Mouse (Mus musculus) kidney, postnatal 36 days (tissue): ENCODE measurements around the gene Ube2t.

Experiments
- DNase-seq, 2 experiments: peaks; one replicate each; pipeline ENCODE4 v3.0.0; 2021 to 2022; ENCODE audit warnings: mixed read lengths in 2 of 2

Ube2t gene

DNA sequence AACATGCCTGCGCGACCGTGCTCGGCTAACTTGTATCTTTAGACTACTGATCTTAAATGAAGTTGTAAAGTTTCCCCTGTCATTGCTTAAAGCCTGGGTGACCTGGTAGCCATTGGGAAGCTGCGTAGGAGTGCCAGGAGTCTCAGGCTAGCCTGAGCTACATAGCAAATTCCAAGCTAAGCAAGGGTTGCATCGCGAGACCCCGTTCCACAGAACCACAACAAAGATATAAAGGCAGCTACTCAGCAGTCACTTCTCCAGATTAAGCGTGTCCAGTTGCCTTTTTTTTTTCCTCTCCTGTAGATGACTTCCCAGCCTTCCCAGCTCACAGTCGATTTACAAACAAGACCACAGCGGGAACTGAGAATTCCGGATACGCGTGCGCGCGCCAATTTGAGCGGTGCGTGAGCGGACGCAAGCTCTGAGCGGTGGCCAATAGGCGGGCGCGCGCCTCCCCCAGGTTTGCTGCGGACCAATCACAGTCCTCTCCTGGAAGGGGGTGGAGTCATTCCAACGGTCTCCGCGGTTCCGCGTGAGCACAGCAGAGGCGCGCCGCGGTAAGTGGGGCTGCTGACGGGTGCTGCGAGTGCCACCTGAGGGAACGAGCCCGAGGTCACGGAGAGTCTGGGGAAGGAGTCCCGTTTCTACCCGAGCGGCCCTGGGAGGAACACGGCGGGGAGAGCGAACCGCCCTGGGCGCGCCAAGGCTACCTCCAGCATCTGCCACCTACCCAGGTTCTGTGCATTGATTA lies at the start of gene Ube2t:
Gene Ube2t, plus strand, starts transcription at position 513 of the 751 bp plus-strand sequence.
- peak; percentile 96 to 97 for DNase-seq

DNA sequence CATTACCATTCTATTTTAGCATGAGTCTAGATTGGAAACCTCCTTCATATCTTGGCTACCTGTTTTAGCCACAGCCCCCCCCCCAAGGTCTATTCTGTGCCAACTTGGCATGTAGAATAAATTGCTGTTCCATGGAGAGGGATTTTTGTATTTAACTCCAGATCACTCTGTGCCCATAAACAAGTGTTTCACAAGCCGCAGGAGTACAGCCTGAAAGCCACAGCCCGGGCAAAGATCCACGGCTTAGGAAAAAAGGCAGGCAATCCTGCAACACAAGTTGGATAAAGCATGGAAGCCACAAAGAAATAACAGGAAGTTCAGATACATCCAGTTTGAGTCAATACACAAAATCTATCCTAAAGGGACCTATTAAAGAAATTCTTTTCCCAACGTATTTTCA lies 48.8 kb upstream of the Ube2t start:
- no peak for DNase-seq

DNA sequence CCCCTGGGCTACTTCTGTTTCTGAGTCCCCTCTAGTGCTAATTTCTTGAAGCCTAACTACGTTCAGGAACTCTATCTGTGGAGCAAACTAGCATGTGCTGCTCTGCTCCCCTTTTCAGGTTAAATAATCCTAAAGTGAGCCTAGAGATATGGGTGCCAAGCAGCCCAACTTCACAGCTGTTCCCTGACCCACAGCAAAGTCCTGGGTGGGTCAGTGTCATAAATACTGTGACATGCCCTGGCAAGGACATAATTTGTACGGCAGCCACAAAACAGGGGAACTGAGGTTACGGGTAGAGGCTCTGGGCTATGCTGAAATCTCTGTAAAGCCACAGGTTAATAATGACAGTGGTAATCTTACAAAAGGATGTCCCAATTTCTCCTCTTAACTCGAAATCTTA lies 46.9 kb upstream of the Ube2t start:
- DNase-seq: no peak

DNA sequence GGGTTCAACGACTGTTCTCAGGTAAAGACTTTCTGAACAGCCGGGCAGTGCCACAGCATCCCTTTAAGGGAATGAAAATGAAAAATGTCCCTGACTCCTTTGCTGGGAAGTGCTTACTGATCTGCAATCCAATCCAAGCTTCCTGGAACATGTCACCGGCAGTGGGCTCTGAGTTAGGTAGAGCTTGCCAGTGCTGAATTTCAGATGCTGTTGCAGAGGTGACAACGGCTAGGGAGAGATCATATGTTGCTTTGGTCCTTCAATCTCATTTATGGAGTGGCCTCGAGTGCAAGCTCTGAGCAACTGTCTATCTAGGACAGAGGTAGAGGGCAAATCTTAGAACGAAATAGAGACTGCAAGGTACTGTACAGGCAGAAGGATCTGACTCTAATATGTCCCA lies 43.4 kb upstream of the Ube2t start:
- no peak for DNase-seq

DNA sequence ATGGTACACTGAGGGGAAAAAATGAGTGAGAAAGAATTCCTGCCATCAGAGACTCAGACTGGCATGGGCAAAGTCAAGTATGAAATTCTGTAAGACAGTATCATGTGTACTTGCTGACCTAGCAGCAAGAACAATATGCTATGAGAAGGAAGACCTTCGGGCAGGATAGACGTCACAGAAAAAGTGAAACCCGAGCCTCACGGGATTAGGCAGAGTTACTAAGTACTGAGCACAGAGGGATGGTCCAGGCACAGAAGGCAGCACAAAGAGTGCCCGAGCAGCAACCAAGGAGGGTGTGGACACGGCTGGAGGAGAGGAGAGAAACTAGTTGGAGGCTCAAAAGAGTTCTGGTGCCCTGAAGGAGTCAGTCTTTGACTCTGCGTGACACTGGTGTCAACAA lies 29.9 kb upstream of the Ube2t start:
- DNase-seq: no peak

DNA sequence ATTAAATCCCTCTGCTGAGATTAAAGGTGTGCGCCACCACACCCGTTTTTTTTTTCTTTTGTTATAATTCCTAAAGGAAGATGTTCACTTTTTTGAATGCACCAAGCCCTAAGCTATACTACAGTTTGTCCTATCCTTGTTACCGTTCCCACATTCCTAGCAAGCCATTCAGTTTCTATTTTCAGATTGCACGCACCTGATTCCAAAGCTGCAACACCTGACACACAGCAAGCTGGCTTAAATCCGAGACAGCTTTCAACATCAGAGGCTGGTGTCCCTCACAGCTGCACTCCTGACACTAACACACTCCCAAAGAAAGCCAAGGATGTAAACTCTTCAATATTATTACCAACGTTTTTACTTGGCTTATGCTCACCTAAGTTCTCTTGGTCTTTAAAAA lies 26.0 kb upstream of the Ube2t start:
- no peak for DNase-seq

DNA sequence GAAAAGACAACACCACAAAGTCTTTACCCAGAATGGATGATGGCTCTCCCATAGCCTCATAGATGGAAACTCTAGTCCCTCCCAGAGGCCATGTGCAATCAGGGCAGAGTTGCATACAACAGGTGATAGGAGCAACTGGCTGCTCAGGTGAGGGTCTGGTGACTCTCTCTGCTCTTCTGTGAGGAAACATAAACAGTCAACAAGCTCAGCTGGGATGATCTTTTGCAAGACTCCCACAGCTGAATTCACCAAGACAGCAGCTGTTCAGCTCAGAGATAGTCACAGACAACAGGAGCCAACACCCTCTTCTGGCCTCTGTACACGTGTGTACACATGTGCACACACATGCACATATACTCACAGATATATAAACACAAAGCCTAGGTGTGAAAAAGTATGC lies 24.1 kb upstream of the Ube2t start:
- DNase-seq: no peak

DNA sequence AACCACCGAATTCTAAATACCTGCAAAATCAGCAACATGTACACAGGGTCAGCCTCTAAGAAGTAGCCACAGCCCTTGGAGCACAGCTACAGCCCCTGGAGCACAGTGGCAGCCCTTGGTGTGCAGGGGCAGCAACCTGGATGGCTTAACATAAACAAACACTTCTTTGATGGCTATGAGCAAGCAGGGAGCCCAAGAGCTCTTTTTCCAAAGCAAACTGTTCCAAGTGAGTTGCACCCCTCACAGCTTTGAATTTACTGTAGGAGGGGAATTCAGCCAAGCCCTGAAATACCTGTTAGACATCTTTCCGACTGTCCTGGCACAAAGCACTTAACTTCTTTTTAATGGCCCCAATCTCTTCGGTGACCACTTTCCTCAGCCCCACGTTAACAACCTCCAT lies 21.5 kb upstream of the Ube2t start:
- DNase-seq: no peak

DNA sequence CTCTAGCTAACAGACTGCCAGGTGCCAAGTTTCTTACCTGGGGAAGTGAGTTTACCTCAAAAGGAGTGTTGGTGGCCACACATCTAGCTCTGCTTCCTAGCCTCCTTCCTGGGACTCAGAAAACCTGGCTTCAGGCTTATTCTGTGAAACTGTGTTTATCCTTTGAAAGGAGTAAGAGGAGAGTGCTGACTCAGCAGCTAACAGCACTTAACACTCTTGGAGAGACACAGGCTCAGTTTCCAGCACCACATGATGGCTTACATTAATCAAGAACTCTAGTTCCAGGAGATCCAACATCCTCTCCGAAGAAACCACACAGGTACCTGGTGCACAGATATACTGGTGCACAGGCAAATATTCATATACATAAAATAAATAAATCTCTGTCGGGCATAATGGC lies 19.5 kb upstream of the Ube2t start:
- DNase-seq: no peak

DNA sequence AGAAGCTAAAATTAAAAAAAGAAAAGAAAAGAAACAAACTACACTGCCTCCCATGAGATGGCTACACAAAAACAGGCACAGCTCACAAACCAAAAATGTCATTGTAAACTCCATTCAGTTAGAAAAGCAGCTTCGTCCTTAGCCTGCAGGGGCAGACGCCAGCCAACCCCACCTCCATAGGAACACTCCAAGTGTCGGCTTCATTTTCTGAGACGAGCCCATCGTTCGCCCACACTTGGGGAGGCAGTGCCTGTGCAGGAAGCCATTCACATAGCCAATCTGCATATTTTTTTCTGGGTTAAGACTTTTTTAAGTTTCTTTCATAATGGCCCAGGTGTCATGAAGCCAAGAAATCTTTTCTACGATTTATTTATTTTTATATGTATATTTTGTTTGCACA lies 14.8 kb upstream of the Ube2t start:
- DNase-seq: no peak

DNA sequence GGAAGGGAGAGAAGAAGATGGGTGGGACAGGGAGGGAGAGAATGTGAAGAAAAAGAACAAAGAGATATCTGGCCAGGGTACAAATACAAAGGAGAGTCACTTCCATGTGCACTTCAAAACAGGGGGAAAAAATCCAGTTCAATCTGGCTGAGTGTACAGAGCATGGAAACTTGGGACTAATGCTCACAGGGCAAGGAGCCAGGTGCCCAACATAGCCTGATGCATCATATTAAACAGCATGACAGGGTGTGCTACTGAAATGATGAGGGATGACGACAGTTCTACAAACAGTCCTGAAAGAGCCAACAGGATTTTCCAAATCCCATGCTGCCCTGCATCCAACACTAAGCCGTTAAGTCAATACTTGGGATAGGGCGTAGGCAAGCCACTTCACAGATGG lies 12.4 kb upstream of the Ube2t start:
- DNase-seq: peak in 1 of 2 experiments; percentile 16

DNA sequence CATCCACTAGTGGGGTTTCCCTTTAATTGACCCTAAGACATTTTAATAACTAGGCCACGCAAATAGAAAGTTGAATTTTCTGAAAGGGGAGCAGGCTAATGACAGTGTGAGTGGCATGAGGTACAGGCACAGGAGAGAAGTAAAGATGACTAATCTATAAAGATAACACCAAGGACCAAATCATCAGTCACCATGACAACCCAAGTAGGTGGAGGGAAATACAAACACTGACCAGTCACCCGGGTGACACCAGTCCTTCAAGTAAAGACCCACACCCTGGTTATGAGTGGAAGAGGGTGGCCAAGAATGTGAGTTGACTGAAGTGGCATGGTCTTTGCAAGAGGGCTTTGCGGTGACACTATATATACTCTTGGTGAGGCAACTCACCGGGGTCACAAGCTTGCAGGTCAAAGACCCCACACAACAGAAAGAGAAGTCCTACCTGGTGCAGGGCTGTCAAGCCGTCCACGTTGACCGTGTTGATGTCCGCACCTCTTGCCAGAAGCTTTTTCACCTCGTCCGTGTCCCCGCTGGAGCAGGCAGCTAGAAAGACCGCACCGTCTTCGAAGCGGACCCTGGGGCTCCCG lies 7.2 kb upstream of the Ube2t start:
- no peak for DNase-seq

DNA sequence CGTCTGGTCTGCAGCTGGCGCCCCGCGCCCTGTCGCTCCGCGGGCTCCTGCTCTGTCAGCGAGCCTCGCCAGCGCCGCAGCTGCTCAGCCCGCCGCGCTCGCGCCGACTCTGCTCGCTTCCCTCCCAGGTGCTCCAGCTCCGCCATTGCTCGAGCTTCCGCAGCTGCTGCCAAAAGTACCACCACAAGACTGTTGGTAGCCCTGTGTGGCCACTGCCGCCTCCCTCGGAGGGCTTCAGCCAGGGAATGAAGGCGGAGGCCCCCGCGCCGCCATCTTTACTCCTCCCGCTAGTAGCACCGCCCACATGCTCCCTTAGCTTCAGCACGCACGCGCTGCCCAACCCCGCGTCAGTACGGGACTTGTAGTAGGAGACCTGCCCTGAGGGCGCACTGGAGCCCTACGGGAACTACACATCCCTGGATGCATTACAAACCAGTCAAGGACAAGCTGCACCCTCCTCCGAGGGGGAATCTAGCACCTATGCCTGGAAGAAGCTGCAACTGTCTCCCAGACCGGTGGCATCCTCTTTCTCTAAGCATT lies 6.7 kb upstream of the Ube2t start, which contains the start of gene Ppp1r12b:
Gene Ppp1r12b, minus strand, starts transcription at position 306 of the 540 bp plus-strand sequence.
- peak; percentile 96 to 98 for DNase-seq

DNA sequence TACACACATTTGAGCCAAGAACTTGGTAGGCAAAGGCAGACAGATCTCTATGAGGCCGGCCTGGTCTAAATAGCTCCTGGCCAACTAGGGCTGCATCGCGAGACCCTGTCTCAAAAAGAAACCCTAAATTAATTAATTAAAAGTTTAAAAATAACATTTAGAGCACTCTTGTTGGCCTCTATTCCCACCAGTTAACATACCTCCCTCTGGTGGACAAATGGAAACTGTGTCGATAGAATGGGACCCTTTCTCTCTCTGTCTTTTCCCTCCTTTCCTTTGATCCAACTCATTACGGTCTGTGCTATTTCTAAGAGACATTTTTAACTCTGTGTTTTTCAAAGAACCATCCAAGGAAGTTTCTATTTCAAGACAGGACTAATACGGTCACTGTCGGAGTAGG lies 1.7 kb upstream of the Ube2t start:
- no peak for DNase-seq

DNA sequence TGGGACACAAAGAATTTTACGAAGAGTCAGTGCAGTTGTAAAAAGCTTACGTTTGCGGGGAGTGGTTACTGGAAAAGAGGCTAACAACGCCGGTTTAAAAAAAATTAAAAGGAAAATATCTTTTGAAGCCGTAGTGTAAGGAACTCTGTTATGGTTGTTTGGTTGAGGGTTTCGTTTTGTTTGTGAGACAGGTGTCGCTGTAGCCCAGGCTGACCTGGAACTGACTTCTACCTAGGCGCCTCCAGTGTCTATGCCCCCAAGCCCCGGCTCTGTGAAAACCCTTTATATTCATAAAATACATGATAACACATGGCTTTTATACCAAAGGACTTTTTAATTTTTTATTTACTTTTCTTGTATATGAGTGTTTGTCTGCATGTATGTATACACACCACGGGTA lies 456 bp downstream of the Ube2t start:
- DNase-seq: peak; percentile 14 to 57

DNA sequence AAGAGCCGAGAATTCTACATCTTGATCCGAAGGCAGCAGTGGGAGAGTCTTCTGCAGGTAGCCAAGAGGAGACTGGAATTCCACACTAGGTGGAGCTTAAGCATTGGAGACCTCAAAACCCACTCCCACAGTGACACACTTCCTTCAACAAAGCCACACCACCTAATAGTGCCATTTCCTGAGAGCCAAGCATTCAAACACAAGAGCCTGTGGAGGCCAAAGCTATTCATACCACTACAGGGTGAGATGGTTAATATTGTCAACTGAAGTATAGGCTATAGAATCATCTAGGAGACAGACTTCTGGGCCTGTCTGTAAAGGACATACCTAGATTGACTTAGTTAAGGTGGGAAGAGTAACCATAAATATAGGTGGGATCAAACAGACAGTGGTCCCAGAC lies 3.1 kb downstream of the Ube2t start:
- no peak for DNase-seq

DNA sequence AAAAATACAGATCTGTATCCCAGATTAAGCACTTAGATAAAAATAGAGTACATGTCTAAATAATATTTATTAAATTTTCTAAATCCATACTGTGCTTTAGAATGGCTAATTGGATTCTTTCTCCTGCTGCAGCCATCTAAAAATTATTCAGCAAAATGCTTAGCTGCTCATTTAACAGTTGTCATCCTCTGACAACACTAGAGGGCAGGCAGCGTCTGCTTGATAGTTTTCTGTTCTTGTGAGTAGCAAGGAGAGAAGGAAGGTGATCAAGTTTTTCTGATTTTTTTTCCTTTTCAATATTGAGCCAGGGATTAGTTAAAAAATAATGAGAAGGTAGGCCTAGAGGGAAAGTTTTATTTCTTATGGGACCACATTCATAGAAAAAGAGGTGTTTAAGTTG lies 10.6 kb downstream of the Ube2t start:
- peak in 1 of 2 experiments; percentile 17 for DNase-seq

DNA sequence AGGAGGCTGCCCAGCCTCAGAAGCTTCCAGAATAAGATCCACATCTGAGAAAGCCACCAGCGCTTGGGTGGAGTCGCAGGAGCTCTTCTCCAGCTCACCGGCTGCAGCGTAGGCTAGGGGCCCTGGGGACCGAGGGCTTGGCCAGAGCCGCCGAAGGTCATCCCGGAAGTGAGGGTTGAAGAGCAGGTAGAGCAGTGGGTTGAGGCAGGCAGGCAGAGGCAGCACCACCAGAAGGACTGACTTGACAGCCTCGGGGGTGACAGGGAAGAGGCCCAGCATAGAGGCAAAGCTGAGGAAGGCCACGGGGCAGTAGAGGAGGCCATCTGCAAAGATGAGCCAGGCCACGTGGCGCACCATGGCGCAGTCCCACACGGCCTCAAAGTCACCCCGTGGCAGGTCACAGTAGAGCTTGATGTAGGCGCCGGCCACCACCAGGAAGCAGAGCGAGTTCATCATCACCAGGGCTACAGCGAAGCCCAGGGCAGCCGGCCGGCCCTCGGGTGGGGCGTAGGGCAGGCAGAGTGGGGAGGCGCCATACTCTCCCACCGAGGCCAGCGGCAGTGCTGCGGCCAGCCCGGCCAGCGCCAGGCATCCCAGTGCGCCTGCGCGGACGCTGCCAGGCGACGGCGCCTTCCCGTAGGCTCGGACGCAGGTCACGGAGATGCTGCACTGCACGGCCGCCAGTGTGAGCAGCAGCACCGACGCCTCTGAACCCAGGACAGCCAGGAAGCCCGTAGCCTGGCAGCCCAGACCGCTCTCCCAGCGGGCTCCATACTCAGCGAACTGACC lies 25.0 kb downstream of the Ube2t start:
- peak; percentile 56 to 77 for DNase-seq

DNA sequence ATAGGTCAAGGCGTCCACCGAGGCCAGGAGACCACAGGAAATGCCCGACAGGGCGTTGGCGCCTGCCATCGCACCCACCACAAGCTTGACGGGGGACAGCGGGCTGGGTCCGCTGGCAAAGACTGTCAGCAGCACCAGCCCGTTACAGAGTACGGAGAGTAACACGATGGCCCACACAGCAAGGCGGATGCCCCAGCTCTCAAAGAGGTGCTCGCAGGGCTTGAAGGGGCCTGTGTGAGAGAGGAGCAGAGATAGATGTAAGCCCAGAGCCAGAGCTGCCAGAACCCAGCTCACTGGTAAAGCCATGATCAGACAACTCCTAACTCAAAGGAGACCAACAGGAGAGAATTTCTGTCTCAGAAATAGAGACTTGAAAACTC lies 25.6 kb downstream of the Ube2t start:
- no peak for DNase-seq

DNA sequence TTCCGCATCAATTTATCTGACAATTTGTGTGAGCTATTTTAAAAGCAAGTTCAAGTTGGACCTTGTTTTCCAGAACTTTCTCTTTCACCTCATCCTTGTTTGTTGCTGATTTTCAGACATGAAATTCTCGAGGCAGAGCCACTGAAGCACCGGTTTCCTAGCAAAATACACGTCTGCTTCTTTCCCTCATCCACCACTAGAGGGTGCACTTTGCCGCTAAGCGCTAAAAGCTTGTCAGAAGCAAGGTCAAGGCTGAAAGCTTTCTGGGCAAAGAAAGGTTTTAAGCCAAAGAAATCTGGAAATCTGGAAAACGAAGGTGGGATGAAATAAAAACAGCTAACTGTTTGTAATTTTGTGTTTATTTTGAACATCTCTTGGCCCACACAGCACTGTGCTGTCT lies 27.0 kb downstream of the Ube2t start:
- DNase-seq: peak; percentile 73 to 84

DNA sequence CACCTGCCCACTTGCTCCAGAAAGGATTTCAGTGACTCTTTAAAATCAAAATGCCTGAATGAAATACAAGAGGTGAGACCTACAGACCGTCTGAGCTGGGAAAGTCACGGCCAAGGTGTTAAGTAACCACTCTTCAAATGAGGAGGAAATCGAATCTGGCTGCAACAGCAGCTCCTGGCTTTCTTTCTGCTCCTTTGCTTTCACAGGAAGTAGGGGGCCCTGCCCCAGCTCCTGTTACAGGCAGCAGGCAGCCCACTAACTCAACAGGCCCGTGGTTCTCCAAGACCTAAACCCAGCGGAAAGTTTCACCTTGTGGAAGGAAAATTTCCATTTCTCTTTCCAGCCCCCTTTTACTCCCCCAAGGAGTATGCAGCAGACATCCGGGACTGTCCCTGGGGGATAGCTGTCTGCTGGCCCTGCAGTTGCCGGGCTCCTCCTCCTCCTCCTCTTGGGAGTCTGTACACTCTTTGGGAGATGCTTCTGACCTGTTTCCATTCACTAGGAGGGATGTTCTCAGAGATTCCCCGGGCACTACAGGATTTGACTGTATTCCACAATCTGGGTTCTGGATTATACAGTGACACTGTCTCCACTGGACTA lies 29.8 kb downstream of the Ube2t start:
- DNase-seq: peak; percentile 33 to 41

DNA sequence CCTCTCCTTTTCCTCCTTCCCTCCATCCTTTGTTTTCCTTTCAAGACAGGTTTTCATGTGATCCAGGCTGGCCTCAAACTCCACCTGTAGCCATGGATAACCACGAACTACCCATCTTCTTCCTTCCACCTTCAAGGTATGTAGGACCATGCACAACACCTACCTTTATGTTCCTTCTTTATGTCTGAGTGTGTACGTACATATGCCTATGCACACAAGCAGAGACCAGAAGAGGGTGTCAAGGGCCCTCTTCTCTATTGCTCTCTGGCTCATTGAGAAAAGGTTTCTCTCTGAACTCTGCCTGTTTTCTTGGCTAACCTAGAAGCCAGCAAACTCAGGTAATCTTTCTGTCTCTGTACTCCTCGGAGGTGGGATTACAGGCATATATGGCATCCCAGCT lies 32.4 kb downstream of the Ube2t start:
- DNase-seq: no peak

DNA sequence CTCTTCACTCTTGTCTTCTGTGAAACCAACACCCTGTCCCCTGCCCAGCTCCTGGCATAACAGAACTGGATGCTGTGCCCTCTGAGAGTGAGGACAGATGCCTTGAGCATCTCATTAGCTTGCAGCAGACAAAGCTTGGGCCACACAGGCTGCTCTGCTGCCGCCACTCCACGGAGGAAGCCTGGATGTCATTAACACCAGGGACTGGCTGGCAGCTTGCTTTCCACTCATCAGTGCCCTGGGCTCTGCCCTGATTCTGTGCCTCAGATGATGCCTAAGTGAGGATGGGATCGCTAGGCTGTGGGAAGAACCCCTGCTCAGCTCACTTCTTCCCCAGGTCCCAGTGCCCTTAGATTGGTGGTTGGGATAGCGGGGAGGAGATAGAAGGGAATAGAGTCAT lies 33.1 kb downstream of the Ube2t start:
- no peak for DNase-seq
